Mouse (Mus musculus): Measurements from ENCODE around the gene Kif20b. TPM values are rescaled to one million over a fixed set of nuclear protein-coding genes. Genes with fewer than 3 reads are reported as not detected.

The Kif20b gene
- polyA plus RNA-seq, 1 experiment from 2014 or later: 38.0 TPM

GRCm38 (mm10) chr19:34898941-34899340 lies 23.2 kb upstream of the Kif20b start:
- Histone ChIP-seq H3K9me3 (ENCODE audit: control insufficient read depth, low read length) (0 out of 2 replicates have a peak, but pooled peaks cover 3% of the 10 kb centered on the region), H3K4me1 (ENCODE audit: control insufficient read depth in 2 of 2, insufficient read depth in 2 of 2, low read length in 2 of 2) (no peaks in the 10 kb centered on the region), H3K4me3 (ENCODE audit: control insufficient read depth in 1 of 2, insufficient read depth in 1 of 2, low read depth in 1 of 2, low read length in 2 of 2) (no peak overlapping the region), H3K27me3 (ENCODE audit: control insufficient read depth, insufficient read depth, low read length) (no peaks in the 10 kb centered on the region), H3K4me2 (ENCODE audit: low read length) (no peak overlapping the region), H3K27ac (replicated peaks in 1 of 2; ENCODE audit: control insufficient read depth in 1 of 2, insufficient read depth in 1 of 2, low read depth in 2 of 2, low read length in 2 of 2) (no peak overlapping the region), H3K36me3 (ENCODE audit: control insufficient read depth, insufficient read depth, low read length) (no peaks in the 10 kb centered on the region), H3K9ac (ENCODE audit: low read length) (no peak overlapping the region)
- WGBS: 73% methylated on average over 4 of the region's 4 CpGs
- no peak for ATAC-seq (ENCODE audit: insufficient number of reproducible peaks, insufficient read depth, low FRiP score, low read depth)

- 91% methylated on average over 7 of the region's 7 CpGs for WGBS
- Histone ChIP-seq H3K4me1 (ENCODE audit: control insufficient read depth in 2 of 2, insufficient read depth in 2 of 2, low read length in 2 of 2) (no peaks in the 10 kb centered on the region), H3K9ac (ENCODE audit: low read length) (no peak overlapping the region), H3K27ac (replicated peaks in 1 of 2; ENCODE audit: control insufficient read depth in 1 of 2, insufficient read depth in 1 of 2, low read depth in 2 of 2, low read length in 2 of 2) (no peak overlapping the region), H3K27me3 (ENCODE audit: control insufficient read depth, insufficient read depth, low read length) (no peaks in the 10 kb centered on the region), H3K36me3 (ENCODE audit: control insufficient read depth, insufficient read depth, low read length) (no peaks in the 10 kb centered on the region), H3K4me2 (ENCODE audit: low read length) (no peak overlapping the region), H3K4me3 (ENCODE audit: control insufficient read depth in 1 of 2, insufficient read depth in 1 of 2, low read depth in 1 of 2, low read length in 2 of 2) (no peak overlapping the region), H3K9me3 (ENCODE audit: control insufficient read depth, low read length) (0 out of 2 replicates have a peak, but pooled peaks cover 3% of the 10 kb centered on the region)
- no peak for ATAC-seq (ENCODE audit: insufficient number of reproducible peaks, insufficient read depth, low FRiP score, low read depth)
These were observed 20.9 kb upstream of the Kif20b start for GRCm38 (mm10) chr19:34901266-34901665.

DNA sequence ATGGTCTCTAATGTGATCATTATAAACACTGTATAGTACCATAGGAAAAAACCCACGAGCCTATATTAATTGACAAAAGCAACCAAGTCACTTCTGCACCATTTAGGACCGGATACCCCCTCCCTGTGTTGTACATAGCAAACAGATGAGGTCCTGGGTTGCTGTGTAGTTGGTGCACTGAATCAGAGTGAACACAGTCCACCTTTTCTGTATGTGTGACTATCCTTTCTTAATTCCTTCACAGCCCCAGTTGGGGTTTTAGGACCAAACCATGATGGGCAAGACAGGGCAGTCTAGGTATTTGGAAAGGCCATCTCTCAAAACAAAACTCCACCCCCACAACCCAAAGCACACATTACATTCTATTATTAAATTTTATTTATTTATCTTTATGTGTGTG lies 20.4 kb upstream of the Kif20b start:
- ATAC-seq (ENCODE audit: insufficient number of reproducible peaks, insufficient read depth, low FRiP score, low read depth): no peak
- Histone ChIP-seq H3K4me3 (ENCODE audit: control insufficient read depth in 1 of 2, insufficient read depth in 1 of 2, low read depth in 1 of 2, low read length in 2 of 2) (no peak overlapping the region), H3K9ac (ENCODE audit: low read length) (no peak overlapping the region), H3K9me3 (ENCODE audit: control insufficient read depth, low read length) (0 out of 2 replicates have a peak, but pooled peaks cover 3% of the 10 kb centered on the region), H3K36me3 (ENCODE audit: control insufficient read depth, insufficient read depth, low read length) (no peaks in the 10 kb centered on the region), H3K27ac (replicated peaks in 1 of 2; ENCODE audit: control insufficient read depth in 1 of 2, insufficient read depth in 1 of 2, low read depth in 2 of 2, low read length in 2 of 2) (no peak overlapping the region), H3K27me3 (ENCODE audit: control insufficient read depth, insufficient read depth, low read length) (no peaks in the 10 kb centered on the region), H3K4me1 (ENCODE audit: control insufficient read depth in 2 of 2, insufficient read depth in 2 of 2, low read length in 2 of 2) (0 out of 4 replicates have a peak, but pooled peaks cover 0 to 2% of the 10 kb centered on the region in 2 experiments), H3K4me2 (ENCODE audit: low read length) (no peak overlapping the region)
- WGBS: 74% methylated on average over 2 of the region's 2 CpGs

- WGBS: 78% methylated on average over 5 of the region's 5 CpGs
- Histone ChIP-seq H3K36me3 (ENCODE audit: control insufficient read depth, insufficient read depth, low read length) (no peaks in the 10 kb centered on the region), H3K27me3 (ENCODE audit: control insufficient read depth, insufficient read depth, low read length) (no peaks in the 10 kb centered on the region), H3K4me2 (ENCODE audit: low read length) (no peak overlapping the region), H3K4me1 (ENCODE audit: control insufficient read depth in 2 of 2, insufficient read depth in 2 of 2, low read length in 2 of 2) (peaks cover 2 to 11% of the 10 kb centered on the region in 2 experiments; a peak in 2 of 4 replicates), H3K27ac (replicated peaks in 1 of 2; ENCODE audit: control insufficient read depth in 1 of 2, insufficient read depth in 1 of 2, low read depth in 2 of 2, low read length in 2 of 2) (no peak overlapping the region), H3K9me3 (ENCODE audit: control insufficient read depth, low read length) (0 out of 2 replicates have a peak, but pooled peaks cover 3% of the 10 kb centered on the region), H3K4me3 (ENCODE audit: control insufficient read depth in 1 of 2, insufficient read depth in 1 of 2, low read depth in 1 of 2, low read length in 2 of 2) (no peak overlapping the region), H3K9ac (ENCODE audit: low read length) (no peak overlapping the region)
- no peak for ATAC-seq (ENCODE audit: insufficient number of reproducible peaks, insufficient read depth, low FRiP score, low read depth)
These were observed 18.1 kb upstream of the Kif20b start for GRCm38 (mm10) chr19:34904032-34904431.

DNA sequence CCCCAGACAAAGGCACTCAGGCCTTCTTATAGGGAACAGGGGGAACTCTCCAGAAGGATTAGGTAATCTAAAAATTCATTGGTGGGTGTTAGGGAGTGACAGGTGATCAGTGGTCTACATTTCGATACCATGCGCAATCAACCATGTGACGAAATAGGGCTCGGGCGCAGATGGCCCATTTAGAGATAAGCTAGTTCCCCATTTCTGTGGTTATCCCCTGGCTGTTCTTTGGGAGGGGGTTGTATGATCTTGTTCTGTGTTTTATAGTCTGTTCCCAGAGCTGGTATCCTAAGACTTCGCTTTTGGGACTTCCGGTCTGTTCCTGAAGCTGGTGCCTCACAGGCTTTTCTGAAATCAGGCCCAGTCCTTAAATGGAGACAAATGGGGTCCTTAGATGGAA lies 16.7 kb upstream of the Kif20b start:
- peaks cover 2 to 11% of the 10 kb centered on the region in 2 experiments; a peak in 2 of 4 replicates for H3K4me1 ChIP-seq (ENCODE audit: control insufficient read depth in 2 of 2, insufficient read depth in 2 of 2, low read length in 2 of 2)
- 0 out of 2 replicates have a peak, but pooled peaks cover 3% of the 10 kb centered on the region for H3K9me3 ChIP-seq (ENCODE audit: control insufficient read depth, low read length)
- H3K27me3 ChIP-seq (ENCODE audit: control insufficient read depth, insufficient read depth, low read length): no peaks in the 10 kb centered on the region
- WGBS: 89% methylated on average over 7 of the region's 7 CpGs
- no peak overlapping the region for H3K4me2 ChIP-seq (ENCODE audit: low read length)
- H3K9ac ChIP-seq (ENCODE audit: low read length): no peak overlapping the region
- no peak overlapping the region for H3K4me3 ChIP-seq (ENCODE audit: control insufficient read depth in 1 of 2, insufficient read depth in 1 of 2, low read depth in 1 of 2, low read length in 2 of 2)
- no peak overlapping the region for H3K27ac ChIP-seq (replicated peaks in 1 of 2; ENCODE audit: control insufficient read depth in 1 of 2, insufficient read depth in 1 of 2, low read depth in 2 of 2, low read length in 2 of 2)
- no peak for ATAC-seq (ENCODE audit: insufficient number of reproducible peaks, insufficient read depth, low FRiP score, low read depth)
- no peaks in the 10 kb centered on the region for H3K36me3 ChIP-seq (ENCODE audit: control insufficient read depth, insufficient read depth, low read length)

DNA sequence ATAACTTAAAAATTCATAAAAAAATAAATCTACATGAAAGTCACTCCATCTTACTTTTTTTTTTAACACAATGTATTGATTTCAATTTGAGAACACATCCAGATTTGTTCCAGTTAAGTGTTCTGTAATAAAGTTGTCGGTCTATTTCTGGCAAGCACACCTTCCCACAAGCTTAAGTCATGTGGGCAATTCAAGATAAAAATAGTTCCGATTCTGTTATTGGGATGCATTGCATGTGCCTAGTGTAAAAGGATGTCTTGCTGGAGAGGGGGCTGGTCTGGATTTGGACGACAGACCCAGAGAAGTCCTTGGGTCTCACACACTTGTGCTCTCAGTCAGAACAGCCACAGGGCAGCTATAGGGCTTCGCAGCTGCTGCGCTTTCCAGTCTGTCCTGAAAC lies 15.4 kb upstream of the Kif20b start:
- Histone ChIP-seq H3K4me2 (ENCODE audit: low read length) (peak overlapping the region; percentile 34; the same call in 1 of the 2 replicates), H3K27ac (replicated peaks in 1 of 2; ENCODE audit: control insufficient read depth in 1 of 2, insufficient read depth in 1 of 2, low read depth in 2 of 2, low read length in 2 of 2) (peak overlapping the region; percentile 45 to 53; a peak in 2 of 4 replicates), H3K36me3 (ENCODE audit: control insufficient read depth, insufficient read depth, low read length) (no peaks in the 10 kb centered on the region), H3K27me3 (ENCODE audit: control insufficient read depth, insufficient read depth, low read length) (no peaks in the 10 kb centered on the region), H3K9ac (ENCODE audit: low read length) (no peak overlapping the region), H3K4me3 (ENCODE audit: control insufficient read depth in 1 of 2, insufficient read depth in 1 of 2, low read depth in 1 of 2, low read length in 2 of 2) (no peak overlapping the region), H3K4me1 (ENCODE audit: control insufficient read depth in 2 of 2, insufficient read depth in 2 of 2, low read length in 2 of 2) (peaks cover 2 to 11% of the 10 kb centered on the region in 2 experiments; a peak in 2 of 4 replicates), H3K9me3 (ENCODE audit: control insufficient read depth, low read length) (0 out of 2 replicates have a peak, but pooled peaks cover 3% of the 10 kb centered on the region)
- WGBS: 37% methylated on average over 5 of the region's 5 CpGs
- ATAC-seq (ENCODE audit: insufficient number of reproducible peaks, insufficient read depth, low FRiP score, low read depth): peak; percentile 43; the same call in 1 of the 2 replicates

DNA sequence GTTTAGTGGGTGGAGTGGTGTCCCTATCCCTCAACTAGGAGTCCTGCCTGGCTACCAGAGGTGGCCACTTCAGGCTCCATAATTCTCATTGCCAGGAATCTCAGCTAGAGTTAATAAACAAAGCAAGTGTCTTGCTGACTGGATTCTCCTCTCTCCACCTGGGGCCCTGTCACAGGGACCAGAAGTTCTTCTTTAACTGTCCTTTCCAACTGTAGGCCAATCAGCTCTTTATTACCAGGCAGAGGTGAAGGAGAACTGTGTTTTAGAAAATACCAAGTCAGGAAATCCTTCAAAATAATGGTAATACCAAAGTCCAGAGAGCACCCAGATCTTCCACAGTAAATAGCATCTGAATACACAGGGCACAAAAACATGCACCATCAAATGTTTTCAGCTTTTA lies 9.8 kb upstream of the Kif20b start:
- no peak for ATAC-seq (ENCODE audit: insufficient number of reproducible peaks, insufficient read depth, low FRiP score, low read depth)
- H3K9me3 ChIP-seq (ENCODE audit: control insufficient read depth, low read length): no peaks in the 10 kb centered on the region
- H3K36me3 ChIP-seq (ENCODE audit: control insufficient read depth, insufficient read depth, low read length): no peaks in the 10 kb centered on the region
- H3K4me3 ChIP-seq (ENCODE audit: control insufficient read depth in 1 of 2, insufficient read depth in 1 of 2, low read depth in 1 of 2, low read length in 2 of 2): no peak overlapping the region
- peaks cover 0 to 7% of the 10 kb centered on the region in 2 experiments; a peak in 1 of 4 replicates for H3K4me1 ChIP-seq (ENCODE audit: control insufficient read depth in 2 of 2, insufficient read depth in 2 of 2, low read length in 2 of 2)
- no peak overlapping the region for H3K9ac ChIP-seq (ENCODE audit: low read length)
- H3K27me3 ChIP-seq (ENCODE audit: control insufficient read depth, insufficient read depth, low read length): no peaks in the 10 kb centered on the region
- no peak overlapping the region for H3K27ac ChIP-seq (replicated peaks in 1 of 2; ENCODE audit: control insufficient read depth in 1 of 2, insufficient read depth in 1 of 2, low read depth in 2 of 2, low read length in 2 of 2)
- H3K4me2 ChIP-seq (ENCODE audit: low read length): no peak overlapping the region

GRCm38 (mm10) chr19:34920066-34920465 lies 2.1 kb upstream of the Kif20b start:
- Histone ChIP-seq H3K4me1 (ENCODE audit: control insufficient read depth in 2 of 2, insufficient read depth in 2 of 2, low read length in 2 of 2) (peaks cover 0 to 5% of the 10 kb centered on the region in 2 experiments; a peak in 2 of 4 replicates), H3K4me2 (ENCODE audit: low read length) (no peak overlapping the region), H3K27ac (replicated peaks in 1 of 2; ENCODE audit: control insufficient read depth in 1 of 2, insufficient read depth in 1 of 2, low read depth in 2 of 2, low read length in 2 of 2) (no peak overlapping the region), H3K4me3 (ENCODE audit: control insufficient read depth in 1 of 2, insufficient read depth in 1 of 2, low read depth in 1 of 2, low read length in 2 of 2) (no peak overlapping the region), H3K27me3 (ENCODE audit: control insufficient read depth, insufficient read depth, low read length) (no peaks in the 10 kb centered on the region), H3K9me3 (ENCODE audit: control insufficient read depth, low read length) (no peaks in the 10 kb centered on the region), H3K36me3 (ENCODE audit: control insufficient read depth, insufficient read depth, low read length) (peaks cover 6% of the 10 kb centered on the region), H3K9ac (ENCODE audit: low read length) (no peak overlapping the region)
- ATAC-seq (ENCODE audit: insufficient number of reproducible peaks, insufficient read depth, low FRiP score, low read depth): no peak
- 88% methylated on average over 4 of the region's 4 CpGs for WGBS

Data from heart, embryonic 14.5 days (tissue).